Mouse (Mus musculus) E14TG2a.4 (cell line): Measurements from ENCODE around the gene Arhgap15.

ENCODE experiments used
- CTCF ChIP-seq: conservative IDR thresholded peaks from 2 replicates; pipeline ENCODE4 v1.5.1; 2014; ENCODE audit warnings: low read length
- NANOG ChIP-seq: IDR thresholded peaks from 2 replicates; pipeline ENCODE4 v1.6.1; 2014; ENCODE audit warnings: borderline replicate concordance, low read length, mixed read lengths
- POU5F1 ChIP-seq: IDR thresholded peaks from 2 replicates; pipeline ENCODE4 v1.6.1; 2014; ENCODE audit warnings: low read length, borderline replicate concordance

- TF ChIP-seq CTCF, result no peak
- no peak for TF ChIP-seq NANOG
- TF ChIP-seq POU5F1, result no peak
These were observed 87.3 kb downstream of the Arhgap15 start for GRCm38 (mm10) chr2:43835931-43836330.
